Mouse (Mus musculus): ENCODE data around the gene Il22ra1.

GRCm38 (mm10) chr4:135745613-135746012, 17.6 kb downstream of the Il22ra1 start:
- TF ChIP-seq FLI1 (IDR thresholded peaks at IDR 0.05; ENCODE audit: low read length) (no peak), GATA1 (IDR thresholded peaks at IDR 0.05; ENCODE audit: borderline replicate concordance, low read length) (no peak)

All from megakaryocyte, embryonic 14.5 days (primary cell).